Mouse (Mus musculus) MEL (cell line): ENCODE results near the gene Stk10.

Source experiments
- BHLHE40 ChIP-seq: IDR thresholded peaks from 2 replicates; pipeline ENCODE4 v1.6.1; 2012; ENCODE audit warnings: low read depth, mild to moderate bottlenecking, inconsistent platforms, low read length, improper control_type of control experiment, borderline replicate concordance
- MXI1 ChIP-seq: IDR thresholded peaks from 2 replicates; pipeline ENCODE4 v1.6.1; 2011; ENCODE audit warnings: mild to moderate bottlenecking, low read depth, low read length, improper control_type of control experiment

DNA sequence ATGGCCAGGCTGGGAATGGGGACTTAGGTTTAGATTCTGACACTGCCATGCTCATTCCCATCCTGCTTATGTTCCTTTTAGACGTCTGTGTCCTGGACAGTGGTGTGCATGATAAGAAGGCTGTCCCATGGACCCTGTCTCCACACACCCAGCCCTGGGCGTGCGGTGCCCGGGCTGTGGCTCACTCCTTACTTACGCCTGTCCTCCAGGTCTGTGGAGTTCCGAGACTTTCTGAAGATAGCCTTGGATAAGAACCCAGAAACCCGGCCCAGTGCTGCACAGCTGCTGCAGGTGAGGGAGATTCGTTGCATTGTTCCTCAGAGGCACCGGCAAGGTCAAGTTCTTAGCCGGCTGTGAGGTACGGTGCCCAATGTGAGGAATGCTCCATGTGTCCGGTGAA is 56.1 kb downstream of the Stk10 start:
- TF ChIP-seq BHLHE40 (no peak), MXI1 (no peak)
